28 mouse cellular contexts compared by ENCODE assay signal in genomic region chr16:17839976-17840375, GRCm38 (mm10). TPM values are rescaled to one million over a fixed set of nuclear protein-coding genes. Genes with fewer than 3 reads are reported as not detected.
DNase-seq lines count a peak whose midpoint lies in the region; ATAC-seq lines count a peak whose summit lies in the region.
"Had no signal": no experiment of that assay in that cellular context is flagged by ENCODE, and none has a peak within 500 bp of the region (broad histone marks: within the 10 kb centered on the region; RNA-seq: fewer than 3 reads in every experiment).

No protein-coding gene starts in this region.

- 88% methylated on average over 4 of the region's 4 CpGs for WGBS in hindbrain, embryonic 11.5 days

- H3K9me3 ChIP-seq in hindbrain, embryonic 11.5 days (ENCODE audit: control insufficient read depth, low read length), result no peaks in the 10 kb centered on the region
- H3K9me3 ChIP-seq: embryonic facial prominence, embryonic 12.5 days; heart, embryonic 15.5 days; limb, embryonic 10.5 days; midbrain, embryonic 12.5 days; neural tube, embryonic 12.5 days had no signal

- no peak overlapping the region for H3K27ac ChIP-seq in hindbrain, embryonic 11.5 days (ENCODE audit: low read depth, low read length)
- H3K27ac ChIP-seq: embryonic facial prominence, embryonic 12.5 days; heart, adult 2 months; heart, embryonic 15.5 days; kidney, postnatal 0 days; limb, embryonic 10.5 days; midbrain, embryonic 12.5 days; neural tube, embryonic 12.5 days had no signal

- no peak overlapping the region for H3K9ac ChIP-seq in hindbrain, embryonic 11.5 days (ENCODE audit: low read depth, low read length)
- H3K9ac ChIP-seq: embryonic facial prominence, embryonic 12.5 days; heart, embryonic 15.5 days; liver, postnatal 0 days; midbrain, embryonic 12.5 days; neural tube, embryonic 12.5 days had no signal

- ATAC-seq in hindbrain, embryonic 11.5 days (ENCODE audit: low FRiP score), result no peak
- ATAC-seq: forebrain, embryonic 14.5 days; liver, postnatal 0 days had no signal

- intact Hi-C loops in gastrocnemius, postnatal 14 days (cut with DNase I; ENCODE audit: low total_unique reads), result no loop called here

- peak; percentile 81 for DNase-seq in brain, adult 2 months (ENCODE audit: low read depth, low spot score)
- DNase-seq in cerebellum, adult 11 months, result peak; percentile 77
- DNase-seq in cerebellum, postnatal 10 days, result peak; percentile 78 to 91
- peak; percentile 69 for DNase-seq in gastrocnemius, postnatal 14 days
- DNase-seq in kidney, postnatal 25 days, result no peak
- DNase-seq in hindbrain, embryonic 11.5 days (ENCODE audit: low spot score), result no peak
- no peak for DNase-seq in right cerebral cortex, postnatal 4 days
- DNase-seq: adrenal gland, postnatal 14 days; heart, adult 2 months; heart, postnatal 4 days; kidney, adult 18-20 months; liver, postnatal 0 days; lung, postnatal 10 days had no signal

- H3K4me1 ChIP-seq in hindbrain, embryonic 11.5 days (replicated peaks; ENCODE audit: control insufficient read depth, insufficient read depth, low read length), result no peaks in the 10 kb centered on the region
- H3K4me1 ChIP-seq: embryonic facial prominence, embryonic 12.5 days; heart, embryonic 15.5 days; limb, embryonic 10.5 days; midbrain, embryonic 12.5 days; neural tube, embryonic 12.5 days had no signal

- H3K4me3 ChIP-seq in hindbrain, embryonic 11.5 days (ENCODE audit: low read depth, low read length), result no peak overlapping the region
- H3K4me3 ChIP-seq: embryonic facial prominence, embryonic 12.5 days; erythroblast, embryonic 14.5 days; heart, adult 2 months; heart, embryonic 15.5 days; limb, embryonic 10.5 days; midbrain, embryonic 12.5 days; neural tube, embryonic 12.5 days had no signal

- H3K27me3 ChIP-seq in hindbrain, embryonic 11.5 days (ENCODE audit: control insufficient read depth, insufficient read depth, low read length), result peaks cover 13% of the 10 kb centered on the region

- H3K36me3 ChIP-seq in hindbrain, embryonic 11.5 days (ENCODE audit: control insufficient read depth, insufficient read depth, low read length), result peaks cover 9% of the 10 kb centered on the region; the same call in 1 of the 2 replicates

- no peak overlapping the region for H3K4me2 ChIP-seq in hindbrain, embryonic 11.5 days (replicated peaks; ENCODE audit: low read depth, low read length)
- H3K4me2 ChIP-seq: embryonic facial prominence, embryonic 12.5 days; heart, embryonic 15.5 days; midbrain, embryonic 12.5 days; neural tube, embryonic 12.5 days had no signal

RNA-seq across cellular contexts. Expression of gene Car15, which starts 1.8 kb away (rescaled TPM):
- total RNA-seq in gastrocnemius, postnatal 14 days (2021), result under 1 TPM; 0.80 to 0.96 TPM
- 1.8 and 2.9 TPM in 2 replicates for polyA plus RNA-seq in hindbrain, embryonic 11.5 days (2014; fragmentation: Nextera tagmentation; extraction: Ambion mirVana)

RNA-seq across cellular contexts. Expression of gene B830017H08Rik, which starts 7.1 kb away (rescaled TPM):
- total RNA-seq in gastrocnemius, postnatal 14 days (2021), result not detected
- 0.20 and 0.49 TPM in 2 replicates for polyA plus RNA-seq in hindbrain, embryonic 11.5 days (2014; fragmentation: Nextera tagmentation; extraction: Ambion mirVana)
- total RNA-seq: adrenal gland, postnatal 14 days; heart, adult 2 months; heart, postnatal 4 days; liver, adult 2 months; megakaryocyte progenitor cell, adult 5-6 weeks; monocyte, adult 5-6 weeks had no signal
- polyA plus RNA-seq: erythroblast, embryonic 14.5 days; heart, adult 2 months; heart, embryonic 15.5 days; liver, adult 2 months; liver, postnatal 0 days; spleen, adult 2 months; stomach, embryonic 14.5 days had no signal

RNA-seq across cellular contexts. Expression of gene Scarf2, which starts 42.9 kb away (rescaled TPM):
- total RNA-seq in gastrocnemius, postnatal 14 days (2021), result 10 to 100 TPM in 1 of 2 experiments, 1 to 10 TPM in 1; 9.4 to 12.1 TPM
- polyA plus RNA-seq in hindbrain, embryonic 11.5 days (2014; fragmentation: Nextera tagmentation; extraction: Ambion mirVana), result 6.4 and 7.2 TPM in 2 replicates
- total RNA-seq: monocyte, adult 5-6 weeks had no signal

RNA-seq across cellular contexts. Expression of gene Gm20518, which starts 51.5 kb away (rescaled TPM):
- under 1 TPM; 0.16 to 0.29 TPM for total RNA-seq in gastrocnemius, postnatal 14 days (2021)
- 0.15 and 0.29 TPM in 2 replicates for polyA plus RNA-seq in hindbrain, embryonic 11.5 days (2014; fragmentation: Nextera tagmentation; extraction: Ambion mirVana)
- total RNA-seq: heart, postnatal 4 days had no signal
- polyA plus RNA-seq: liver, postnatal 0 days had no signal

RNA-seq across cellular contexts. Expression of gene Tssk1, which starts 54.0 kb away (rescaled TPM):
- under 1 TPM in 1 of 2 experiments, not detected in 1; 0.16 TPM for total RNA-seq in gastrocnemius, postnatal 14 days (2021)
- 0.04 and 0.11 TPM in 2 replicates for polyA plus RNA-seq in hindbrain, embryonic 11.5 days (2014; fragmentation: Nextera tagmentation; extraction: Ambion mirVana)
- total RNA-seq: layer of hippocampus, adult 18-20 months; left cerebral cortex, adult 18-20 months; megakaryocyte progenitor cell, adult 5-6 weeks had no signal
- polyA plus RNA-seq: erythroblast, embryonic 14.5 days; spleen, adult 2 months had no signal

Comparison
In these comparisons a context has a peak if more than half of its experiments do, and no peak if none do; other contexts are left out.
1. DNase-seq: peak in brain, adult 2 months (single experiment), cerebellum, adult 11 months (single experiment), cerebellum, postnatal 10 days (2 of 2) and gastrocnemius, postnatal 14 days (single experiment); none in kidney, postnatal 25 days (0 of 2), hindbrain, embryonic 11.5 days (single experiment) and right cerebral cortex, postnatal 4 days (single experiment).